Mouse (Mus musculus): ENCODE data around the gene S100a13. TPM values are rescaled to one million over a fixed set of nuclear protein-coding genes. Genes with fewer than 3 reads are reported as not detected.

S100a13 gene
- polyA plus RNA-seq, 1 experiment from 2014 or later: 21.4 TPM

- 80% methylated on average over 2 of the region's 2 CpGs for WGBS
- Histone ChIP-seq H3K4me2 (no peak overlapping the region), H3K9ac (ENCODE audit: low read depth, low read length) (no peak overlapping the region), H3K27me3 (replicated peaks; ENCODE audit: control insufficient read depth, insufficient read depth, low read length) (no peaks in the 10 kb centered on the region), H3K27ac (ENCODE audit: low read depth, low read length) (no peak overlapping the region), H3K4me1 (replicated peaks; ENCODE audit: control insufficient read depth, insufficient read depth, low read length) (no peaks in the 10 kb centered on the region), H3K9me3 (ENCODE audit: control insufficient read depth, low read length) (no peaks in the 10 kb centered on the region), H3K36me3 (ENCODE audit: control insufficient read depth, insufficient read depth, low read length) (no peaks in the 10 kb centered on the region), H3K4me3 (ENCODE audit: low read depth, low read length) (no peak overlapping the region)
- no peak for DNase-seq (ENCODE audit: low spot score)
- no peak for ATAC-seq (replicated peaks; ENCODE audit: low FRiP score)
Observed at GRCm38 (mm10) chr3:90552231-90552630, 38.0 kb downstream of the S100a13 start.

- no peak overlapping the region for H3K4me3 ChIP-seq (ENCODE audit: low read depth, low read length)
- ATAC-seq (replicated peaks; ENCODE audit: low FRiP score) (no peak), DNase-seq (ENCODE audit: low spot score) (no peak)
- no peaks in the 10 kb centered on the region for H3K9me3 ChIP-seq (ENCODE audit: control insufficient read depth, low read length)
- no peaks in the 10 kb centered on the region for H3K27me3 ChIP-seq (replicated peaks; ENCODE audit: control insufficient read depth, insufficient read depth, low read length)
- H3K4me1 ChIP-seq (replicated peaks; ENCODE audit: control insufficient read depth, insufficient read depth, low read length): no peaks in the 10 kb centered on the region
- no peak overlapping the region for H3K4me2 ChIP-seq
- H3K9ac ChIP-seq (ENCODE audit: low read depth, low read length): no peak overlapping the region
- H3K27ac ChIP-seq (ENCODE audit: low read depth, low read length): no peak overlapping the region
- WGBS: 78% methylated on average over 5 of the region's 5 CpGs
- no peaks in the 10 kb centered on the region for H3K36me3 ChIP-seq (ENCODE audit: control insufficient read depth, insufficient read depth, low read length)
Observed at GRCm38 (mm10) chr3:90555954-90556353, 41.7 kb downstream of the S100a13 start.

GRCm38 (mm10) chr3:90560008-90560628, 45.9 kb downstream of the S100a13 start, which contains the start of gene S100a3:
S100a3 (plus strand) TSS chr3:90560578.
- ATAC-seq (replicated peaks; ENCODE audit: low FRiP score) (no peak), DNase-seq (ENCODE audit: low spot score) (no peak)
- Histone ChIP-seq H3K4me1 (replicated peaks; ENCODE audit: control insufficient read depth, insufficient read depth, low read length) (no peaks in the 10 kb centered on the region), H3K9me3 (ENCODE audit: control insufficient read depth, low read length) (no peaks in the 10 kb centered on the region), H3K9ac (ENCODE audit: low read depth, low read length) (no peak within 1 kb of the TSS), H3K27ac (ENCODE audit: low read depth, low read length) (no peak within 1 kb of the TSS), H3K27me3 (replicated peaks; ENCODE audit: control insufficient read depth, insufficient read depth, low read length) (no peaks in the 10 kb centered on the region), H3K36me3 (ENCODE audit: control insufficient read depth, insufficient read depth, low read length) (no peaks in the 10 kb centered on the region), H3K4me3 (ENCODE audit: low read depth, low read length) (no peak within 1 kb of the TSS), H3K4me2 (no peak within 1 kb of the TSS)
- WGBS: 74% methylated on average over 6 of the region's 6 CpGs

Other genes starting within 250 kb of the S100a13 start
- gene Dennd4b, start 249.2 kb upstream of the S100a13 start, polyA plus RNA-seq (2014; fragmentation: Nextera tagmentation; extraction: Ambion mirVana): 4.9 and 7.5 TPM in 2 replicates
- 7.9 and 8.2 TPM in 2 replicates for gene Gatad2b, start 221.3 kb upstream of the S100a13 start, polyA plus RNA-seq (2014; fragmentation: Nextera tagmentation; extraction: Ambion mirVana)
- 6.4 and 6.7 TPM in 2 replicates for gene Slc27a3, start 124.5 kb upstream of the S100a13 start, polyA plus RNA-seq (2014; fragmentation: Nextera tagmentation; extraction: Ambion mirVana)
- 34.0 and 35.2 TPM in 2 replicates for gene Ints3, start 80.8 kb upstream of the S100a13 start, polyA plus RNA-seq (2014; fragmentation: Nextera tagmentation; extraction: Ambion mirVana)
- gene Npr1, start 48.6 kb upstream of the S100a13 start, polyA plus RNA-seq (2014; fragmentation: Nextera tagmentation; extraction: Ambion mirVana): 8.0 and 9.2 TPM in 2 replicates
- gene Ilf2, start 38.3 kb upstream of the S100a13 start, polyA plus RNA-seq (2014; fragmentation: Nextera tagmentation; extraction: Ambion mirVana): 169 and 174 TPM in 2 replicates
- 44.9 and 46.4 TPM in 2 replicates for gene Snapin, start 23.4 kb upstream of the S100a13 start, polyA plus RNA-seq (2014; fragmentation: Nextera tagmentation; extraction: Ambion mirVana)
- gene Chtop, start 4.9 kb upstream of the S100a13 start, polyA plus RNA-seq (2014; fragmentation: Nextera tagmentation; extraction: Ambion mirVana): 78.2 and 86.3 TPM in 2 replicates
- 16.5 and 21.9 TPM in 2 replicates for gene S100a1, start within 50 bp of the S100a13 start, polyA plus RNA-seq (2014; fragmentation: Nextera tagmentation; extraction: Ambion mirVana)
- gene S100a14, start 12.4 kb downstream of the S100a13 start, polyA plus RNA-seq (2014; fragmentation: Nextera tagmentation; extraction: Ambion mirVana): not detected in 2 replicates
- gene S100a16, start 22.8 kb downstream of the S100a13 start, polyA plus RNA-seq (2014; fragmentation: Nextera tagmentation; extraction: Ambion mirVana): 52.5 and 58.1 TPM in 2 replicates
- gene S100a3, start 46.1 kb downstream of the S100a13 start, polyA plus RNA-seq (2014; fragmentation: Nextera tagmentation; extraction: Ambion mirVana): not detected in 2 replicates
- gene S100a2, start 75.8 kb downstream of the S100a13 start, polyA plus RNA-seq (2014; fragmentation: Nextera tagmentation; extraction: Ambion mirVana): not detected in 2 replicates
- not detected in 2 replicates for gene Gm42674, start 87.5 kb downstream of the S100a13 start, polyA plus RNA-seq (2014; fragmentation: Nextera tagmentation; extraction: Ambion mirVana)
- gene S100a4, start 89.3 kb downstream of the S100a13 start, polyA plus RNA-seq (2014; fragmentation: Nextera tagmentation; extraction: Ambion mirVana): 0.69 and 0.77 TPM in 2 replicates
- not detected in 2 replicates for gene S100a5, start 94.1 kb downstream of the S100a13 start, polyA plus RNA-seq (2014; fragmentation: Nextera tagmentation; extraction: Ambion mirVana)
- gene S100a6, start 98.4 kb downstream of the S100a13 start, polyA plus RNA-seq (2014; fragmentation: Nextera tagmentation; extraction: Ambion mirVana): 13.9 and 14.6 TPM in 2 replicates
- gene S100a7a, start 139.6 kb downstream of the S100a13 start, polyA plus RNA-seq (2014; fragmentation: Nextera tagmentation; extraction: Ambion mirVana): not detected in 2 replicates
- gene S100a8, start 154.5 kb downstream of the S100a13 start, polyA plus RNA-seq (2014; fragmentation: Nextera tagmentation; extraction: Ambion mirVana): 140 and 141 TPM in 2 replicates
- gene S100a9, start 181.3 kb downstream of the S100a13 start, polyA plus RNA-seq (2014; fragmentation: Nextera tagmentation; extraction: Ambion mirVana): 93.3 and 95.1 TPM in 2 replicates
- not detected in 2 replicates for gene Pglyrp4, start 212.5 kb downstream of the S100a13 start, polyA plus RNA-seq (2014; fragmentation: Nextera tagmentation; extraction: Ambion mirVana)